Mouse (Mus musculus) lung, postnatal 0 days (tissue): ENCODE results near the gene Eif4g3.

Experiments
- CTCF ChIP-seq: IDR thresholded peaks from 2 replicates; pipeline ENCODE4 v1.5.1; 2016; ENCODE audit warnings: antibody characterized with exemption, mild to moderate bottlenecking
- EP300 ChIP-seq: IDR thresholded peaks from 2 replicates; pipeline ENCODE4 v1.6.1; 2016; ENCODE audit warnings: antibody characterized with exemption, mild to moderate bottlenecking, control low read depth

GRCm38 (mm10) chr4:138180719-138181118 lies 187.9 kb downstream of the Eif4g3 start:
- TF ChIP-seq CTCF, result no peak
- no peak for TF ChIP-seq EP300
